Mouse (Mus musculus) C2C12 (cell line): Measurements from ENCODE around the gene Edem3. TPM values are rescaled to one million over a fixed set of nuclear protein-coding genes. Genes with fewer than 3 reads are reported as not detected.

ENCODE experiments used
- H3K27me3 ChIP-seq: one replicate; pipeline ENCODE4 v1.6.1; 2011; ENCODE audit not compliant: control insufficient read depth, insufficient read depth, insufficient read length
- H3K36me3 ChIP-seq: one replicate; pipeline ENCODE4 v1.6.1; 2011; ENCODE audit not compliant: control insufficient read depth, insufficient read depth
- H3K4me3 ChIP-seq: one replicate; pipeline ENCODE4 v1.5.1; 2011; ENCODE audit warnings: mild to moderate bottlenecking, control low read depth; ENCODE audit not compliant: poor library complexity, insufficient read depth, severe bottlenecking
- H3K79me2 ChIP-seq: one replicate; pipeline ENCODE4 v1.6.1; 2011; ENCODE audit not compliant: control insufficient read depth, insufficient read depth
- H3K79me3 ChIP-seq: one replicate; pipeline ENCODE4 v1.6.1; 2011; ENCODE audit warnings: low read depth, control low read depth
- H3ac ChIP-seq: one replicate; pipeline ENCODE3; 2011; ENCODE audit warnings: low read depth; ENCODE audit not compliant: control insufficient read depth, insufficient read length
- CEBPB ChIP-seq: IDR thresholded peaks from one replicate; pipeline ENCODE4 v1.6.1; 2011; ENCODE audit warnings: low read depth, mild to moderate bottlenecking, control low read depth, moderate library complexity
- CTCF ChIP-seq: IDR thresholded peaks from one replicate; pipeline ENCODE4 v1.5.1; 2011; ENCODE audit not compliant: control insufficient read depth, insufficient read depth, insufficient read length
- FOSL1 ChIP-seq: IDR thresholded peaks from one replicate; pipeline ENCODE4 v1.8.0; 2011; ENCODE audit warnings: mild to moderate bottlenecking, low read length; ENCODE audit not compliant: poor library complexity, insufficient read depth, severe bottlenecking
- MAX ChIP-seq: IDR thresholded peaks from one replicate; pipeline ENCODE4 v1.6.1; 2011; ENCODE audit warnings: mild to moderate bottlenecking, control low read depth
- MYOD1 ChIP-seq: IDR thresholded peaks from one replicate; pipeline ENCODE4 v1.6.1; 2011; ENCODE audit warnings: low read depth; ENCODE audit not compliant: control insufficient read depth, insufficient read length
- MYOG ChIP-seq: IDR thresholded peaks from one replicate; pipeline ENCODE4 v1.6.1; 2011; ENCODE audit not compliant: control insufficient read depth, insufficient read length; ENCODE audit errors: extremely low read depth
- USF1 ChIP-seq: IDR thresholded peaks from one replicate; pipeline ENCODE4 v1.6.1; 2011; ENCODE audit warnings: low read depth, mild to moderate bottlenecking, control low read depth, moderate library complexity
- polyA plus RNA-seq: library from polyadenylated mRNA; unstranded; fragments of >200 nt; fragmentation: generic; extraction: Trizol; gene quantifications from one replicate; pipeline ENCODE4 v1.2.1, GENCODE M21; 2012; ENCODE audit warnings: missing spikeins

Gene Edem3
- polyA plus RNA-seq, 1 experiment, result 4.1 TPM

- TF ChIP-seq CTCF, result no peak
- no peak for TF ChIP-seq MYOG
- TF ChIP-seq MAX, result no peak
- no peak for TF ChIP-seq MYOD1
- no peak for TF ChIP-seq USF1
- no peak for TF ChIP-seq CEBPB
- no peak for TF ChIP-seq FOSL1
These were observed 1.7 kb upstream of the Edem3 start for GRCm38 (mm10) chr1:151753374-151753929.

GRCm38 (mm10) chr1:151754028-151754489 is 1.1 kb upstream of the Edem3 start:
- Histone ChIP-seq H3K36me3 (no peaks in the 10 kb centered on the region), H3K79me3 (peaks cover 10% of the 10 kb centered on the region), H3K27me3 (no peaks in the 10 kb centered on the region), H3ac (no peak overlapping the region), H3K79me2 (peaks cover 34% of the 10 kb centered on the region), H3K4me3 (no peak overlapping the region)
- TF ChIP-seq MYOG (no peak), MYOD1 (no peak), FOSL1 (no peak), MAX (no peak), CTCF (no peak), CEBPB (no peak), USF1 (no peak)

More at GRCm38 (mm10) chr1:151753374-151753929, 1.7 kb upstream of the Edem3 start:
- H3K27me3 ChIP-seq, result no peaks in the 10 kb centered on the region
- no peaks in the 10 kb centered on the region for H3K36me3 ChIP-seq
- H3ac ChIP-seq, result no peak overlapping the region
- no peak overlapping the region for H3K4me3 ChIP-seq
- peaks cover 10% of the 10 kb centered on the region for H3K79me3 ChIP-seq
- H3K79me2 ChIP-seq, result peaks cover 29% of the 10 kb centered on the region

GRCm38 (mm10) chr1:151755660-151756424 is 671 bp downstream of the Edem3 start:
- peaks cover 35% of the 10 kb centered on the region for H3K79me2 ChIP-seq

GRCm38 (mm10) chr1:151756425-151756728 is 1.2 kb downstream of the Edem3 start:
- peak overlapping the region; percentile 80 for H3K4me3 ChIP-seq
- no peak overlapping the region for H3ac ChIP-seq
- peaks cover 35% of the 10 kb centered on the region for H3K79me2 ChIP-seq
- no peak for TF ChIP-seq CTCF
- TF ChIP-seq FOSL1, result no peak
- TF ChIP-seq MYOG, result no peak
- TF ChIP-seq MYOD1, result no peak
- TF ChIP-seq MAX, result no peak
- no peak for TF ChIP-seq USF1
- no peak for TF ChIP-seq CEBPB
- H3K79me3 ChIP-seq, result peaks cover 10% of the 10 kb centered on the region
- no peaks in the 10 kb centered on the region for H3K27me3 ChIP-seq
- H3K36me3 ChIP-seq, result peaks cover 6% of the 10 kb centered on the region

More at GRCm38 (mm10) chr1:151755660-151756424, 671 bp downstream of the Edem3 start:
- peak overlapping the region; percentile 96 for H3ac ChIP-seq
- TF ChIP-seq MYOD1, result peak; percentile 4
- TF ChIP-seq FOSL1, result no peak
- H3K36me3 ChIP-seq, result peaks cover 6% of the 10 kb centered on the region
- no peaks in the 10 kb centered on the region for H3K27me3 ChIP-seq
- H3K79me3 ChIP-seq, result peaks cover 10% of the 10 kb centered on the region
- peak overlapping the region; percentile 80 for H3K4me3 ChIP-seq

- TF ChIP-seq USF1, result no peak
- TF ChIP-seq FOSL1, result no peak
- TF ChIP-seq MYOG, result no peak
- H3ac ChIP-seq, result no peak overlapping the region
- peaks cover 35% of the 10 kb centered on the region for H3K79me2 ChIP-seq
- H3K27me3 ChIP-seq, result no peaks in the 10 kb centered on the region
- peaks cover 10% of the 10 kb centered on the region for H3K79me3 ChIP-seq
- peaks cover 17% of the 10 kb centered on the region for H3K36me3 ChIP-seq
- H3K4me3 ChIP-seq, result no peak overlapping the region
These were observed 3.1 kb downstream of the Edem3 start for GRCm38 (mm10) chr1:151758301-151758700.

GRCm38 (mm10) chr1:151758991-151759390 is 3.8 kb downstream of the Edem3 start:
- Histone ChIP-seq H3K27me3 (no peaks in the 10 kb centered on the region), H3K79me3 (peaks cover 10% of the 10 kb centered on the region), H3ac (no peak overlapping the region), H3K36me3 (peaks cover 18% of the 10 kb centered on the region), H3K79me2 (peaks cover 35% of the 10 kb centered on the region), H3K4me3 (no peak overlapping the region)
- TF ChIP-seq FOSL1, result no peak
- TF ChIP-seq MYOD1, result no peak
- TF ChIP-seq CEBPB, result no peak
- TF ChIP-seq MAX, result no peak
- TF ChIP-seq USF1, result no peak
- no peak for TF ChIP-seq CTCF
- TF ChIP-seq MYOG, result no peak
